Mouse (Mus musculus): ENCODE data around the gene Hist2h3c1.
"Not testable (repeated sequence)": the region's sequence is repeated elsewhere in the genome, so short reads cannot be mapped to it uniquely, and the experiment has no call there.

Hist2h3c1 gene

GRCm38 (mm10) chr3:96257190-96257589 is 10.7 kb downstream of the Hist2h3c1 start:
- DNase-seq (ENCODE audit: low read depth): no peak

GRCm38 (mm10) chr3:96260220-96260619 is 13.7 kb downstream of the Hist2h3c1 start:
- no peak for DNase-seq (ENCODE audit: low read depth)

GRCm38 (mm10) chr3:96261623-96262022 is 15.1 kb downstream of the Hist2h3c1 start:
- DNase-seq (ENCODE audit: low read depth): no peak

- peak; percentile 95 for DNase-seq (ENCODE audit: low read depth)
Measured at GRCm38 (mm10) chr3:96262216-96262875, 15.9 kb downstream of the Hist2h3c1 start.

- peak; percentile 99 for DNase-seq (ENCODE audit: low read depth)
Measured at GRCm38 (mm10) chr3:96262979-96263550, 16.6 kb downstream of the Hist2h3c1 start, which contains the start of gene Hist2h4. Gene Hist2h4 (minus strand): TSS chr3:96263311.

GRCm38 (mm10) chr3:96263558-96264403 is 17.3 kb downstream of the Hist2h3c1 start:
- peak; percentile 86 for DNase-seq (ENCODE audit: low read depth)

GRCm38 (mm10) chr3:96264404-96264949 is 18.0 kb downstream of the Hist2h3c1 start:
- DNase-seq (ENCODE audit: low read depth): no peak

GRCm38 (mm10) chr3:96266132-96266710 is 19.7 kb downstream of the Hist2h3c1 start:
- DNase-seq (ENCODE audit: low read depth): peak; percentile 49

- DNase-seq (ENCODE audit: low read depth): no peak
Measured at GRCm38 (mm10) chr3:96267541-96267940, 21.1 kb downstream of the Hist2h3c1 start.

- peak; percentile 98 for DNase-seq (ENCODE audit: low read depth)
Measured at GRCm38 (mm10) chr3:96268051-96268775, 21.7 kb downstream of the Hist2h3c1 start, which contains the start of gene Hist2h3b. Gene Hist2h3b (plus strand): TSS chr3:96268654.

- DNase-seq (ENCODE audit: low read depth): not testable (repeated sequence)
Measured at GRCm38 (mm10) chr3:96268776-96269378, 22.4 kb downstream of the Hist2h3c1 start.

- peak; percentile 100 for DNase-seq (ENCODE audit: low read depth)
Measured at GRCm38 (mm10) chr3:96269511-96270474, 23.3 kb downstream of the Hist2h3c1 start, which contains the start of gene Hist2h2bb. Gene Hist2h2bb (plus strand): TSS chr3:96269752.

- peak; percentile 94 for DNase-seq (ENCODE audit: low read depth)
Measured at GRCm38 (mm10) chr3:96273591-96274465, 27.3 kb downstream of the Hist2h3c1 start.

GRCm38 (mm10) chr3:96277428-96277799 is 30.9 kb downstream of the Hist2h3c1 start:
- peak; percentile 90 for DNase-seq (ENCODE audit: low read depth)

GRCm38 (mm10) chr3:96277800-96278624 is 31.5 kb downstream of the Hist2h3c1 start:
- DNase-seq (ENCODE audit: low read depth): peak; percentile 95

GRCm38 (mm10) chr3:96280660-96281059 is 34.2 kb downstream of the Hist2h3c1 start:
- no peak for DNase-seq (ENCODE audit: low read depth)

GRCm38 (mm10) chr3:96284457-96284856 is 38.0 kb downstream of the Hist2h3c1 start:
- peak; percentile 58 for DNase-seq (ENCODE audit: low read depth)

GRCm38 (mm10) chr3:96287334-96287733 is 40.8 kb downstream of the Hist2h3c1 start:
- DNase-seq (ENCODE audit: low read depth): not testable (repeated sequence)

Measured in 416B (cell line).